Mouse (Mus musculus) kidney, embryonic 14.5 days (tissue): ENCODE results near the gene Pcca. TPM values are rescaled to one million over a fixed set of nuclear protein-coding genes. Genes with fewer than 3 reads are reported as not detected.

Source experiments
- ATAC-seq: fragments of 200-750 bp; cut with Nextera tagmentation; 2 replicates; pipeline ENCODE4 v1.8.0; 2017; ENCODE audit warnings: moderate number of reproducible peaks, mild to moderate bottlenecking, moderate TSS enrichment, moderate library complexity; ENCODE audit not compliant: low FRiP score, low TSS enrichment
- H3K27ac ChIP-seq: fragments of 300-500 bp; sonication (generic); 2 replicates; pipeline ENCODE4 v1.5.1; 2014; ENCODE audit warnings: low read depth, mild to moderate bottlenecking, low read length, moderate library complexity, mixed read lengths
- H3K27me3 ChIP-seq: fragments of 300-500 bp; sonication (generic); 2 replicates; pipeline ENCODE4 v1.6.1; 2014; ENCODE audit warnings: mild to moderate bottlenecking, low read length; ENCODE audit not compliant: control insufficient read depth, insufficient read depth
- H3K36me3 ChIP-seq: fragments of 300-500 bp; sonication (generic); 2 replicates; pipeline ENCODE4 v1.6.1; 2014; ENCODE audit warnings: low read length, mixed read lengths; ENCODE audit not compliant: control insufficient read depth, insufficient read depth
- H3K4me1 ChIP-seq: fragments of 300-500 bp; sonication (generic); 2 replicates; pipeline ENCODE4 v1.6.1; 2014; ENCODE audit warnings: low read length, mixed read lengths; ENCODE audit not compliant: control insufficient read depth, insufficient read depth
- H3K4me2 ChIP-seq: fragments of 300-500 bp; sonication (generic); replicated peaks from 2 replicates; pipeline ENCODE4 v1.6.1; 2014; ENCODE audit warnings: low read depth, mild to moderate bottlenecking, low read length
- H3K4me3 ChIP-seq: fragments of 300-500 bp; sonication (generic); 2 replicates; pipeline ENCODE4 v1.5.1; 2014; ENCODE audit warnings: mild to moderate bottlenecking, low read length
- H3K9ac ChIP-seq: fragments of 300-500 bp; sonication (generic); 2 replicates; pipeline ENCODE4 v1.6.1; 2014; ENCODE audit warnings: low read depth, mild to moderate bottlenecking, low read length, moderate library complexity
- H3K9me3 ChIP-seq: fragments of 300-500 bp; sonication (generic); 2 replicates; pipeline ENCODE4 v1.6.1; 2016; ENCODE audit warnings: low read length; ENCODE audit not compliant: control insufficient read depth
- WGBS: fragments of 180-500 bp; shearing (Covaris S2); extraction: QIAGEN DNeasy Blood & Tissue Kit; methylation state at CpG from one replicate; pipeline ENCODE4 v1.1.7; 2014; 5-methylcytosine and 5-hydroxymethylcytosine counted together
- polyA plus RNA-seq: library from polyadenylated mRNA; unstranded; fragments of >200 nt; fragmentation: Nextera tagmentation; extraction: Ambion mirVana; gene quantifications from 2 replicates; pipeline ENCODE4 v1.2.1, GENCODE M21; 2014

Pcca gene
- polyA plus RNA-seq, 1 experiment from 2014 or later, result 20.5 TPM

- ATAC-seq, result no peak
- Histone ChIP-seq H3K4me1 (no peaks in the 10 kb centered on the region), H3K36me3 (no peaks in the 10 kb centered on the region), H3K27me3 (no peaks in the 10 kb centered on the region), H3K27ac (no peak overlapping the region), H3K9me3 (no peaks in the 10 kb centered on the region), H3K9ac (no peak overlapping the region), H3K4me2 (no peak overlapping the region), H3K4me3 (no peak overlapping the region)
- WGBS, result 86% methylated on average over 3 of the region's 3 CpGs
Observed at GRCm38 (mm10) chr14:122649336-122649950, 115.3 kb downstream of the Pcca start.

GRCm38 (mm10) chr14:122651681-122652080 is 117.6 kb downstream of the Pcca start:
- H3K27me3 ChIP-seq, result no peaks in the 10 kb centered on the region
- H3K9ac ChIP-seq, result no peak overlapping the region
- 85% methylated on average over 2 of the region's 2 CpGs for WGBS
- no peaks in the 10 kb centered on the region for H3K9me3 ChIP-seq
- no peaks in the 10 kb centered on the region for H3K4me1 ChIP-seq
- H3K4me3 ChIP-seq, result no peak overlapping the region
- H3K36me3 ChIP-seq, result no peaks in the 10 kb centered on the region
- H3K27ac ChIP-seq, result no peak overlapping the region
- H3K4me2 ChIP-seq, result no peak overlapping the region
- no peak for ATAC-seq

DNA sequence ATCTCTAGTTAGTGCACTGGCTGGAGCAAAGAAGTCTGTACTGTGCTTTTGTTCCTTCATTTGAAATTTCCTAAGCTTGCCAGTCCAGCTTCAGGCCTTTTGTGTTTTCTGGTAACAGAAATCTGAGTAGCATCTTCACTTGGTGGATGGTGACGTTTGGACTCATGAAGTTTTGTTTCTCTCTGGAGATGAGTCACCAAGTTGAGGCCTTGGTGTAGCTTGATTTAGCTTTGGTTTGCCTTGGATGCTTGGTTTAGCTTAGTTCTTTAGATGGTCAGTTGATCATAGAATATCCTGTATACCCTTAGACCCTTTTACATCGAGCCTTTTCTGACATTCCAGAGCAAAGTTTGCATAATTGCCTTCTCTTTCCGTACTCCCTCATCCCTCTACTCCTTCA is 141.5 kb downstream of the Pcca start:
- Histone ChIP-seq H3K27ac (no peak overlapping the region), H3K4me3 (no peak overlapping the region), H3K9me3 (no peaks in the 10 kb centered on the region), H3K27me3 (no peaks in the 10 kb centered on the region), H3K4me1 (no peaks in the 10 kb centered on the region), H3K4me2 (no peak overlapping the region), H3K36me3 (no peaks in the 10 kb centered on the region), H3K9ac (no peak overlapping the region)
- WGBS, result 76% methylated on average over 3 of the region's 3 CpGs
- ATAC-seq, result no peak

DNA sequence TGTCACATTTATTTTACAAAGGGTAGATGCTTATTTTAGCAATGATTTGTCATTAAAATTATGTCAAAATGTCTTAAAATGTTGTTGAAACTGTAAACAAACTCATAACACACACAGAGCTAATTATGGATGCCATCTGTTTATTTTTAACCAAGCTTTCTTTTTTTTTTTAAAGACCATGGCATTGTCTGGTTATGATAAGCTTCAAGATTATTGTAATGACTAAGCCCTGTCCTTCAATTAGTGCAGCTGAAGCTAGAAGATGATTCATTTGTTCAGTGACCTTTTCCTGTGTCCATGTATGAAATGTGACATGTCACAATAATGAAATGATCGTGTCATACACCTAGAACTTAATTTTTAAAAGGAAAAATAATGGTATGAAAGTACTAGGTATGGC is 149.5 kb downstream of the Pcca start:
- no peak for ATAC-seq
- H3K4me3 ChIP-seq, result no peak overlapping the region
- H3K27me3 ChIP-seq, result no peaks in the 10 kb centered on the region
- H3K36me3 ChIP-seq, result no peaks in the 10 kb centered on the region
- H3K27ac ChIP-seq, result no peak overlapping the region
- no peak overlapping the region for H3K4me2 ChIP-seq
- 80% methylated on average over 1 of the region's 1 CpGs for WGBS
- H3K4me1 ChIP-seq, result no peaks in the 10 kb centered on the region
- no peak overlapping the region for H3K9ac ChIP-seq
- no peaks in the 10 kb centered on the region for H3K9me3 ChIP-seq

DNA sequence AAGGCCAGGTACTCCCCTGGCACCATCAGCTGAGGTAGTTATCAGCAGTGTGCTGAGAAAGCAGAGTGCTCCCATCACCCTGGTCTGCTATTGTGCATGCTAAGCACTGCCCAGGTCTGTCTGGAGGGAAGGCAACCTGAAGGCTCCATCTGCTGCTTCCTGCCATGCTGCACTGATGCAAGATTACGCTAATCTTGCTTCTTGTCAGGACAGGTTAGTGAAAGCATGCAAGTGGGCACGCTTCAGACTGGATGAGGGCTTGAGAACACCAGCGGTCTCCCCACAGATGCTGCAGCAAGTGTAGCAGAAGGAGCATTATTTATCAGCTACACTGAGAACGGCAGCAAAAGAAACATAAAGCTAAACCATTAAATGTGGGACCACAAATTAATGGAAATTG is 150.1 kb downstream of the Pcca start:
- H3K27ac ChIP-seq, result no peak overlapping the region
- H3K4me3 ChIP-seq, result no peak overlapping the region
- no peaks in the 10 kb centered on the region for H3K27me3 ChIP-seq
- H3K4me2 ChIP-seq, result no peak overlapping the region
- no peak overlapping the region for H3K9ac ChIP-seq
- no peaks in the 10 kb centered on the region for H3K4me1 ChIP-seq
- H3K36me3 ChIP-seq, result no peaks in the 10 kb centered on the region
- H3K9me3 ChIP-seq, result no peaks in the 10 kb centered on the region
- 88% methylated on average over 4 of the region's 4 CpGs for WGBS
- no peak for ATAC-seq

DNA sequence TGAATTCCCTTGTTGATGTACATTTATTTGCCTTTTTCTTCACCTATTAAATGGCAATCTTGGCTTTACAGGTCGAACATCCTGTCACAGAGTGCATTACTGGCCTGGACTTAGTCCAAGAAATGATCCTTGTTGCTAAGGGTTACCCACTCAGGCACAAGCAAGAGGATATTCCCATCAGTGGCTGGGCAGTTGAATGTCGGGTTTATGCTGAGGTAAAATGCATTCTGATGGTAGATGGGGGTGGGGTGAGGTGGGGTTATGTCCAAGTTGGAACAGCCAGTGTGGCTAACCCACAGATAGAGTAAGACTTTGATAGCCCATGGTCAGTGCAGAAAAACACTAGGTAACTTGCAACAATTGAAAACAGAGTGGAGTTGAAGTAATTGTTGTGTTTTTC is 150.7 kb downstream of the Pcca start:
- Histone ChIP-seq H3K9ac (no peak overlapping the region), H3K4me2 (no peak overlapping the region), H3K27me3 (no peaks in the 10 kb centered on the region), H3K36me3 (no peaks in the 10 kb centered on the region), H3K4me1 (no peaks in the 10 kb centered on the region), H3K4me3 (no peak overlapping the region), H3K27ac (no peak overlapping the region), H3K9me3 (no peaks in the 10 kb centered on the region)
- no peak for ATAC-seq
- WGBS, result 36% methylated on average over 2 of the region's 2 CpGs

DNA sequence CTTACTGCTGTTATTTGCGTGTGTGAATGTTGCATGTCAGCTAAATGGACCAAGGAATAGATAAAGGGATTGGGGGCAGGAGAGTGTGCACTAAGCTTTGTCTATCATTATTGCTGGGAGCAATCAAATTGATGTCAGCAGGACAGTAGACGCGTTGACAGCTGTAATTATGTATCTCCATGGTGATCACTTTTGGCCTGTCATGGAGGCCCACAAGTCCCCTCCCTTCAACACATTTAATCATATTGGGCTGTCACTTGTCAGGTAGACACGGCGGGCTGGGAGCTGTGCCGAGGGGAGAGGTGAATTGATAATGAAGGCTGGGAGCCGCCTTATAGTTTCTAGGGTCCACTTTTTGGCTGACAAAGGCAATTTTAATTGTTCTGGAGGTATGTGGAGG is 153.3 kb downstream of the Pcca start:
- H3K9ac ChIP-seq, result no peak overlapping the region
- no peak overlapping the region for H3K27ac ChIP-seq
- H3K4me2 ChIP-seq, result no peak overlapping the region
- H3K9me3 ChIP-seq, result no peaks in the 10 kb centered on the region
- WGBS, result 88% methylated on average over 7 of the region's 7 CpGs
- H3K27me3 ChIP-seq, result no peaks in the 10 kb centered on the region
- no peak for ATAC-seq
- no peak overlapping the region for H3K4me3 ChIP-seq
- no peaks in the 10 kb centered on the region for H3K4me1 ChIP-seq
- no peaks in the 10 kb centered on the region for H3K36me3 ChIP-seq

DNA sequence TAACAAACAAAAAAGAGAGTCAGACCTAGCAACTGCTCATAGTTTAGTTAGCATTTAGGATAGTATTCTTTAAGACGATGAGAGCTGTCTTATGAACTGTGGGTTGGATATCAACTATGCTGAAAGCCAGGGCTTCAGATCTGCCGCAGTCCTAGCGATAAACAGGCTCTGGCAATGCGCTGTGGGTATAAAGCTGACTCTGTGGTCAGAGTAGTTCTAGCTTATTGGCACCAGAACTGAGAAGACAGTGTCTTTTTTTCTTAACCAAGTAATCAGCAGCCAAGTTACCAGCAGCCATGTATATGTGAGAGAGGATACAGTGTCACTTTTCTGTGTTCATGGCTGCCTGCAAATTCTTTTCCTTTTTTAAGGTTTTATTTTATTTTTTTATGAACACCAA is 154.3 kb downstream of the Pcca start:
- Histone ChIP-seq H3K27ac (no peak overlapping the region), H3K36me3 (no peaks in the 10 kb centered on the region), H3K27me3 (no peaks in the 10 kb centered on the region), H3K9ac (no peak overlapping the region), H3K4me3 (no peak overlapping the region), H3K4me2 (no peak overlapping the region), H3K4me1 (no peaks in the 10 kb centered on the region), H3K9me3 (no peaks in the 10 kb centered on the region)
- WGBS, result 97% methylated on average over 4 of the region's 4 CpGs
- ATAC-seq, result no peak

DNA sequence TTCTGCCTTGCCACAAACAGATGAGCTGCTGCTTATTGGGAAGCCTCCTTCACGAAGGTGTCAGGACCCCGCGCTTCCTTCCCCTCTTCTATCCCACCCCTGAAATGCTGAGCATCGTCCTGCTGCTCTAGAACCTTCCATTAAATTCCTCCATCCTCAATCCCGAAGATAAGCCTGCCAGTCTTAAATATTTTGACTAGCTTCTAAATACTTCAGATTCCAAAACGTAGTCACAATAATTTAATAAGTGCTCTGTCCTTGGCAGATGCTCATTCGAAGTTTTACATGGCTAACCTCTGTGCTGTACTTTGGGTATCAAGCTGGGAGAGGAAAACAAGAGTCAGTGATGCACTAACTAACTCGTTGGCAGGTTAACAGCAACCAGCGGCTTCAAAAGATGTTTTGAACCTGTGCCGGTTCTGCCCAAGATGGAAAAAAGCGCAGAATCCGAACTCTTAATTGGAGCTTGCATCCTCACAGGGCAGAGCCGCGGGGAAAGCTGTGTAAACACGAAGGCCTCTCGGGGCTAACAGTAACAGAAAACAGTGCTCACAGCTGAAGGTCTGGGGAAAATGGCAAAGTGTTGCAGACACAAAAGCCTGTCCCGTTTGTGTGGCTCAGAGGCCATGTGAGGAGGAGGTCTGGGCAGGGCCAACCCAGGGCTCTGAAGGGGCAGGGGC is 155.2 kb downstream of the Pcca start:
- WGBS, result 70% methylated on average over 17 of the region's 17 CpGs
- no peak for ATAC-seq
- no peaks in the 10 kb centered on the region for H3K27me3 ChIP-seq
- no peaks in the 10 kb centered on the region for H3K9me3 ChIP-seq
- H3K4me3 ChIP-seq, result no peak overlapping the region
- H3K9ac ChIP-seq, result no peak overlapping the region
- H3K36me3 ChIP-seq, result no peaks in the 10 kb centered on the region
- H3K4me1 ChIP-seq, result no peaks in the 10 kb centered on the region
- H3K27ac ChIP-seq, result no peak overlapping the region
- H3K4me2 ChIP-seq, result no peak overlapping the region
